Mouse (Mus musculus): ENCODE measurements around the gene Vmn1r49. TPM values are rescaled to one million over a fixed set of nuclear protein-coding genes. Genes with fewer than 3 reads are reported as not detected.
"Not testable (repeated sequence)": the region's sequence is repeated elsewhere in the genome, so short reads cannot be mapped to it uniquely, and the experiment has no call there.

Vmn1r49 gene
- total RNA-seq (2021) = not detected
- long read RNA-seq, experiment 1 = 0 reads
- long read RNA-seq, experiment 2 = 0 reads

DNA sequence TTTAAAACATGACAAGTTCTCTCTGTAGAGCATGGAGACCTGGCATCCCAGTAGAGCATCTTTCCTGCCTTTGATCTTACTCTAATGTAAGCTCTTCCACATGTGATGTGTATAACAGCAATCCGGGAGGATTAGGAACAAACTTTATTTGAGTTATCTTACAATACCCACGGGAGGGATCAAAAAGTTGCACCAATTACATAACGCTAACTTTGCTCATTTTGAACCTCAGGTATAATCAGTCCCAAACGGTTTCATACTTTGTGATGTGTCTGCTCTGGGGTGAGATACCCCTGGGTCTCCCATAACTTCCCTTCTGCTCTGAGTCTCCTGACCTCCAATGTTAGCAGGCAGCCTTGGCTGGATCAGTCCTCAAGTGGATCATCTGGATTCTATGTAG is at the start of gene Vmn1r49:
Gene Vmn1r49 (minus strand): TSS at position 101 of the 400 bp plus-strand sequence.
- no peak for DNase-seq
- intact Hi-C loops (cut with DNase I) = no loop called here

DNA sequence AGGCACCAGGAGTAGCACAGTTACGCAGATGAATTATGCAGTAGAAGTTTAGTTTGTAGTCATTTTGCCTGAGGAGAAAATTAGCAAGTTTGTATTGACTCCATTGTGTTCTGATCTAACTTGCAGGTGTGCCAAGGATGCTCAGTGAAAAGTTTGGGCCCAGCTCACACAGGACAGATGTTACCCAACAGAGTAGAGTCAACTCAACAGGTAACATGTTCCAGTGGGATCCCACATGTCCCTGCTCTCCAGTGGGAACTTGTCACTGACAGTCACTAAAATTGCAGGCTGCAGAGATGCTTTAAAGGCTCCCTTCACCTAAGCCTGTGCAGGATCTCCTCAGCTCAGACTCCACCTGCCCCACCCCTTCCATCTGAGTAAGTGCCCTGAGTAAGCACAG is 44.0 kb upstream of the Vmn1r49 start, which contains the start of gene Vmn1r51:
Gene Vmn1r51 (plus strand): TSS at position 301 of the 400 bp plus-strand sequence.
- DNase-seq; intact Hi-C loops (cut with DNase I): not testable (repeated sequence)

DNA sequence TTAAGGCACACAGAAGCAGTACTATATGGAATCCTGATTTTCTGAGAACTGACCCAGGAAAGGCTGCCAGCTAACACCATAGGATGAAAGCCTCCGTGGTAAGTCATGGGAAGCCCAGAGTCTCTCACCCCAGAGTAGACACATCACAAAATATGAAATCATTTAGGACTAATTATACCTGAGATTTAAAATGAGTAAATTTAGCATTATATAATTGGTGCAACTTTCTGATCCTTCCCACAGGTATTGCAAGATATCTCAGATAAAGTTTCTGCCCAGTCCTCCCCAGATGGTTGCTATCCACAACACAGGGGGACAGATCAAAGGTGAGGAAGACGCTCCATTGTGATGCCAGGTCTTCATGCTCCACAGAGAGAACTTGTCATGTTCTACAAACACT is 22.8 kb upstream of the Vmn1r49 start, which contains the start of gene Vmn1r50:
Gene Vmn1r50 (plus strand): TSS at position 301 of the 400 bp plus-strand sequence.
- intact Hi-C loops (cut with DNase I) = no loop called here
- no peak for DNase-seq

DNA sequence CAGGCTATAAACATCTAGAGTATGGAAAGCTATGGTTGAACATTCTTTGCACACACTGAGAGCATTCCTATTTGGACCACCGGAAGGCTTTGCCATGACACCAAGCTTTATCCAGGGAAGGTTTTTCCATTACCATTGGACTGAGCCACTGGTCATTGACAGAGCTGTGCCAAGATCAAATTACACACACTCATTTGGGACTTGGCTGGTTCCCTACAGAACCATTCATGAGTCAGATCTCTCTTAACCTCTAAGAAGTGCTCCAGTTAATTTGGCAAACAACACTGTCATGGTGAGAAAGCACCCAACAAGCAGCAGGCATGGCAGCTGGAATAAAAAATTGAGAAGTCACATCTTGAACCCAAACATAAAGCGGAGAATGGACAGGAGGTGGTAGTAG is 22.3 kb upstream of the Vmn1r49 start:
- no peak for DNase-seq
- intact Hi-C loops (cut with DNase I) = no loop called here

DNA sequence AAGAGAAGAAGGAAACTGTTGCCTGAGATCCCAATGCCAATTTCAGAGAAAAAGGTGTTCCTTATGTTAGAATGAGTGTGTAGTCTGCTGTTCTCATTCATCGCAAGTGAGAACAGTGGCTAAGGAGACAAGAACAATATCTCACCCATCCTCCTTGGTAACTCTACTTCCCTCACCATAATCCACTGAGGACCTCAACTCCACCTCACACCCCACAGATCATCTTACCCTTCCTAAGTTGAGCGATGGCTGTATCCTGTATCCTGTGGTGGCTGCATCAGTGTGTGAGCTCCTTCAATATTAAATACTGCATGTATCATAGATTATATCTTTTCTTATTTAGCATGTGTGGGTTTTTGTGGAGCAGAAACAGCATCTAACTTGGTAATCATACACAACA is 41.6 kb downstream of the Vmn1r49 start, which contains the start of gene Vmn1r48:
Gene Vmn1r48 (minus strand): TSS at position 101 of the 400 bp plus-strand sequence.
- DNase-seq; intact Hi-C loops (cut with DNase I): not testable (repeated sequence)

Other genes starting within 250 kb of the Vmn1r49 start
- gene Vmn1r42, start 202.1 kb downstream of the Vmn1r49 start, total RNA-seq (2021) = not detected
- not detected for gene Vmn1r43, start 202.1 kb downstream of the Vmn1r49 start, total RNA-seq (2021)
- gene Vmn1r44, start 194.8 kb downstream of the Vmn1r49 start, total RNA-seq (2021) = not detected
- not detected for gene Vmn1r45, start 137.9 kb downstream of the Vmn1r49 start, total RNA-seq (2021)
- not detected for gene Vmn1r46, start 109.2 kb downstream of the Vmn1r49 start, total RNA-seq (2021)
- not detected for gene Vmn1r47, start 62.4 kb downstream of the Vmn1r49 start, total RNA-seq (2021)
- gene Vmn1r48, start 41.7 kb downstream of the Vmn1r49 start, total RNA-seq (2021) = not detected
- gene Vmn1r50, start 22.9 kb upstream of the Vmn1r49 start, total RNA-seq (2021) = not detected
- not detected for gene Vmn1r51, start 44.1 kb upstream of the Vmn1r49 start, total RNA-seq (2021)
- gene Vmn1r52, start 96.3 kb upstream of the Vmn1r49 start, total RNA-seq (2021) = not detected
- not detected for gene V1ra8, start 124.3 kb upstream of the Vmn1r49 start, total RNA-seq (2021)
- gene Vmn1r53, start 145.9 kb upstream of the Vmn1r49 start, total RNA-seq (2021) = not detected
- not detected for gene Vmn1r54, start 167.8 kb upstream of the Vmn1r49 start, total RNA-seq (2021)
- gene BC048671, start 222.7 kb upstream of the Vmn1r49 start, total RNA-seq (2021) = not detected
- gene Chst13, start 246.7 kb upstream of the Vmn1r49 start, total RNA-seq (2021) = not detected